Mouse (Mus musculus): ENCODE results near the gene Rad52. TPM values are rescaled to one million over a fixed set of nuclear protein-coding genes. Genes with fewer than 3 reads are reported as not detected.

Gene Rad52
- polyA plus RNA-seq, 1 experiment = 12.5 TPM

- Histone ChIP-seq H3K27me3 (ENCODE audit: control insufficient read depth, insufficient read depth, low read length) (no peaks in the 10 kb centered on the region), H3K36me3 (ENCODE audit: control insufficient read depth, insufficient read depth, low read length) (peaks cover 3% of the 10 kb centered on the region), H3K27ac (ENCODE audit: control insufficient read depth, insufficient read depth, low read depth, low read length) (peak overlapping the region; percentile 44; the same call in 1 of the 2 replicates), H3K4me1 (ENCODE audit: control insufficient read depth, insufficient read depth, low read length) (no peaks in the 10 kb centered on the region), H3K4me3 (ENCODE audit: control insufficient read depth, low read depth, low read length) (peak overlapping the region; percentile 54; the same call in 1 of the 2 replicates)
- TF ChIP-seq POLR2A (IDR thresholded peaks at IDR 0.05; ENCODE audit: control insufficient read depth, low read depth, low read length) (no peak), CTCF (IDR thresholded peaks at IDR 0.05; ENCODE audit: control insufficient read depth, insufficient read depth, insufficient replicate concordance, low read depth, low read length) (no peak)
These were observed 20.0 kb downstream of the Rad52 start for GRCm38 (mm10) chr6:119922544-119922943.

GRCm38 (mm10) chr6:119924235-119925005 lies 21.9 kb downstream of the Rad52 start:
- Histone ChIP-seq H3K27ac (ENCODE audit: control insufficient read depth, insufficient read depth, low read depth, low read length) (no peak overlapping the region), H3K36me3 (ENCODE audit: control insufficient read depth, insufficient read depth, low read length) (peaks cover 1% of the 10 kb centered on the region), H3K27me3 (ENCODE audit: control insufficient read depth, insufficient read depth, low read length) (no peaks in the 10 kb centered on the region), H3K4me1 (ENCODE audit: control insufficient read depth, insufficient read depth, low read length) (no peaks in the 10 kb centered on the region), H3K4me3 (ENCODE audit: control insufficient read depth, low read depth, low read length) (no peak overlapping the region)
- no peak for TF ChIP-seq POLR2A (IDR thresholded peaks at IDR 0.05; ENCODE audit: control insufficient read depth, low read depth, low read length)
- TF ChIP-seq CTCF (IDR thresholded peaks at IDR 0.05; ENCODE audit: control insufficient read depth, insufficient read depth, insufficient replicate concordance, low read depth, low read length) = no peak

Other genes starting within 250 kb of the Rad52 start
- 9.2 and 9.9 TPM in 2 replicates for gene Erc1, start 54.5 kb upstream of the Rad52 start, polyA plus RNA-seq (2012; rRNA removed)
- gene Wnk1, start 136.0 kb downstream of the Rad52 start, polyA plus RNA-seq (2012; rRNA removed) = 130 and 137 TPM in 2 replicates
- 0.17 TPM in 1 of 2 replicates, not detected in the other for gene Ninj2, start 190.7 kb downstream of the Rad52 start, polyA plus RNA-seq (2012; rRNA removed)